Mouse (Mus musculus) C2C12 (cell line): ENCODE results near the gene Ehmt2.
"Not testable (repeated sequence)": the region's sequence is repeated elsewhere in the genome, so short reads cannot be mapped to it uniquely, and the experiment has no call there.

Source experiments
- CEBPB ChIP-seq: IDR thresholded peaks from one replicate; pipeline ENCODE4 v1.6.1; 2011; ENCODE audit warnings: low read depth, mild to moderate bottlenecking, control low read depth, moderate library complexity
- CTCF ChIP-seq: IDR thresholded peaks from one replicate; pipeline ENCODE4 v1.5.1; 2011; ENCODE audit not compliant: control insufficient read depth, insufficient read depth, insufficient read length
- FOSL1 ChIP-seq: IDR thresholded peaks from one replicate; pipeline ENCODE4 v1.8.0; 2011; ENCODE audit warnings: mild to moderate bottlenecking, low read length; ENCODE audit not compliant: poor library complexity, insufficient read depth, severe bottlenecking
- MAX ChIP-seq: IDR thresholded peaks from one replicate; pipeline ENCODE4 v1.6.1; 2011; ENCODE audit warnings: mild to moderate bottlenecking, control low read depth
- MYOG ChIP-seq: IDR thresholded peaks from one replicate; pipeline ENCODE4 v1.6.1; 2011; ENCODE audit not compliant: control insufficient read depth, insufficient read length; ENCODE audit errors: extremely low read depth
- USF1 ChIP-seq: IDR thresholded peaks from one replicate; pipeline ENCODE4 v1.6.1; 2011; ENCODE audit warnings: low read depth, mild to moderate bottlenecking, control low read depth, moderate library complexity

GRCm38 (mm10) chr17:34948721-34949552 lies 50.7 kb downstream of the Ehmt2 start:
- not testable (repeated sequence) for TF ChIP-seq CTCF, FOSL1, MYOG, MAX, USF1, CEBPB
